Mouse (Mus musculus) B cell, adult 67 days (primary cell): ENCODE data around the gene Bag6. TPM values are rescaled to one million over a fixed set of nuclear protein-coding genes. Genes with fewer than 3 reads are reported as not detected.

Source experiments
- total RNA-seq, 2 experiments: library from RNA; stranded (reverse); gene quantifications; 4 replicates each; pipeline ENCODE4 v1.2.4; 2023

Gene Bag6
- total RNA-seq: 100 to 1,000 TPM; 412 to 463 TPM

GRCm38 (mm10) chr17:35134801-35135590 is at the start of gene Bag6:
Gene Bag6, plus strand, starts transcription at chr17:35135178.

GRCm38 (mm10) chr17:35085208-35085865 is 49.6 kb upstream of the Bag6 start, which contains the start of gene Ly6g6f:
Gene Ly6g6f, minus strand, starts transcription at chr17:35085610.

GRCm38 (mm10) chr17:35088825-35089644 is 45.9 kb upstream of the Bag6 start, which contains the start of gene Abhd16a:
Gene Abhd16a, plus strand, starts transcription at chr17:35089263.

GRCm38 (mm10) chr17:35108097-35108496 is 26.9 kb upstream of the Bag6 start, which contains the start of gene Ly6g5c:
Gene Ly6g5c, plus strand, starts transcription at chr17:35108279.

GRCm38 (mm10) chr17:35115046-35116019 is 19.6 kb upstream of the Bag6 start, which contains the start of gene Ly6g5b:
Gene Ly6g5b, minus strand, starts transcription at chr17:35115428.

GRCm38 (mm10) chr17:35121143-35121799 is 13.7 kb upstream of the Bag6 start, which contains the start of gene Gpank1:
Gene Gpank1, plus strand, starts transcription at chr17:35121455.

GRCm38 (mm10) chr17:35121871-35122303 is 13.1 kb upstream of the Bag6 start, which contains the start of gene Csnk2b:
Gene Csnk2b, minus strand, starts transcription at chr17:35122053.

GRCm38 (mm10) chr17:35126206-35126611 is 8.8 kb upstream of the Bag6 start, which contains the start of gene D17H6S53E:
Gene D17H6S53E, plus strand, starts transcription at chr17:35126373.

GRCm38 (mm10) chr17:35131500-35132173 is 3.3 kb upstream of the Bag6 start, which contains the start of gene Apom:
Gene Apom, minus strand, starts transcription at chr17:35132050.

GRCm38 (mm10) chr17:35164568-35165450 is 29.8 kb downstream of the Bag6 start, which contains the start of gene Prrc2a:
Gene Prrc2a, minus strand, starts transcription at chr17:35164897.

GRCm38 (mm10) chr17:35175968-35176367 is 41.0 kb downstream of the Bag6 start, which contains the start of gene Aif1:
Gene Aif1, minus strand, starts transcription at chr17:35176068.

GRCm38 (mm10) chr17:35187959-35188610 is 53.1 kb downstream of the Bag6 start, which contains the start of gene Lst1:
Gene Lst1, minus strand, starts transcription at chr17:35188439.

GRCm38 (mm10) chr17:35193881-35194843 is 59.2 kb downstream of the Bag6 start, which contains the start of gene Ltb:
Gene Ltb, plus strand, starts transcription at chr17:35194439.

